Mouse (Mus musculus): ENCODE data around the gene Rnf169.
"Not testable (repeated sequence)": the region's sequence is repeated elsewhere in the genome, so short reads cannot be mapped to it uniquely, and the experiment has no call there.

Gene Rnf169

DNA sequence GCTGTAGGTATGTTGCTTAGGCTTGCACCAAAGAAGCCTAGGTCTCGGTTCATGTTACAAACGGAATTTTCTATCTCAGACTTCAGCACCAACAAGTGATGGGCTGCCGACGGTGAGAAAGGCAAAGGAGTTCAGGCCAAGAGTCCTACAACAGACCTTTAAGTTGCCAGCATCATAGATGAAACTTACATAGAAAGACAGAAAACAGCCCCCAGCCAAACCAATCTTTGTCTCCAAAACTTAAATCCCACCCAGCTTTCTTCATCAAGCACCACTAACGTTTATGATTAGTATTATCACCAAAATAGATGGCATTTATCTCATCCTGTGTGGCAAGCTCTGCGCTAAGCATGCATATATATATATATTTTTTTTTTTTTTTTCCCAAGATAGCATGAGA, 1.2 kb downstream of the Rnf169 start:
- DNase-seq, result no peak

GRCm38 (mm10) chr7:99978041-99978440, 2.2 kb downstream of the Rnf169 start:
- no peak for DNase-seq

DNA sequence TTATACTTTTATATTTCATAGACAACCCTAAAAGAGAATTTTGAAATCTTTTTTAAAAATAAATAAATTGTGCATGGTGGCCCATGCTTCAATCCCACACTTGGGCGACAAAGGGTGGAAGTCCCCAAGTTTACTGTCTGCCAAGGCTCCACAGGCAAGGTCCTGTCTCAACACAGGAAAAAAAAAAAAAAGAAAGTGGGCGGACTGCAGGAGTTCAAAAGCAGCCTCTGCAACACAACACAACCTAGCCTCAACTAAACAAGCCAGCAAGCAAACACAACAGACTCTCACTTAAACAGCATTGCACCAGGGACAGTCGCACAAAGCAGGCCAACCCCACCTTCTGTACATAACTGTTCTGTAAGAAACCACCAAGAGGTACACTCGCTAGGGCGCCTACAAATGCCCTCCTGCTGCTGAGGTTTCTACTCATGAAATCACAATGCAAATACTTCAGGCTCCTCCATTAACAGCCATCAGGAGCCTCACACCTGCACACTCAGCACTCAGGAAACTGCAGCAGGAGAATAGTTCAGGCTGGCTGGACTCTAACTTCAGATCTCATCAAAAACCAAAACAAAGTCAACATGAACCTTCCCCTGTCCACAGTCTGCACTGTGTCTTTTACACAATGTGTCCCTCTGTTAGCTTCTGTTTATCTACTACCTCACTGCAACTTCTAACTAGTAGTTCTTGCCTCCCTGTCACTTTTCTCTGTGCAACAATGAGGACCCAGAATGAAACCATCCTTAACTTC, 4.3 kb downstream of the Rnf169 start:
- DNase-seq, result peak; percentile 69

DNA sequence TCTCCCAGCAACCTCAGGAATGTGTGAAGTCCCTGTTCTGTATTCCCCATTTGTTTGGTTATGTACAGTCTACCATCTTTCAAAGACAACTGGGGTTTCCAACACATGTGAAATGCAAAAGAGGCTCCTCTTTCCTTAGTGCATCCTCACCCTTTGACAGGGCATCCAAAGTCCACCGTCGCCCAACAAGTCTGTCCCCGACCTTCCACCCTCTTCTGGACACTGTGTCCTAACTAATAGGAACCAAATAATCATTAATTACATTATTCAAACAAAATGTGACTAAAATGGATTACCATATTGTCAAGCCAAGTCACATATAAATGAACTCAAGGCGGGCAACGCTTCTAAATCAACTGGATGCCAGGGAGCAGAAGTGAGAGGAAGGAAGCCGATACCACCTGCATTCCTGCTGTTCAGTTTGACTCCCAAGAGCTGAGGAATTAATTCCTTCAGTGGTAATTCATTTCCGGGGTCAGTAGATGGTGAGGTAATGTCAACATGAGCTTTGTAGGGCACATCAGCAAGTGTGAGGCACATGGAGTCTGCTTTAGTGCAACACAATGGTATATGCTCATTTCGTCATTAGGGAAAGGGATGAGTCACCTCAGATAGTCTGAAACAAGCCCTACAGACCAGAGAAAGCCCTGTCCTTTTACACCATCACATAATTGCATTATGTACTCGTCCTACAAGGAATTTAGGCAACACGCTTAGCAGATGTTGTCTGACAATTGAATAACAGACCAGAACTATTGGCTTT, 5.9 kb downstream of the Rnf169 start:
- no peak for DNase-seq

GRCm38 (mm10) chr7:99972912-99973311, 7.3 kb downstream of the Rnf169 start:
- not testable (repeated sequence) for DNase-seq

GRCm38 (mm10) chr7:99971926-99972325, 8.3 kb downstream of the Rnf169 start:
- DNase-seq, result no peak

DNA sequence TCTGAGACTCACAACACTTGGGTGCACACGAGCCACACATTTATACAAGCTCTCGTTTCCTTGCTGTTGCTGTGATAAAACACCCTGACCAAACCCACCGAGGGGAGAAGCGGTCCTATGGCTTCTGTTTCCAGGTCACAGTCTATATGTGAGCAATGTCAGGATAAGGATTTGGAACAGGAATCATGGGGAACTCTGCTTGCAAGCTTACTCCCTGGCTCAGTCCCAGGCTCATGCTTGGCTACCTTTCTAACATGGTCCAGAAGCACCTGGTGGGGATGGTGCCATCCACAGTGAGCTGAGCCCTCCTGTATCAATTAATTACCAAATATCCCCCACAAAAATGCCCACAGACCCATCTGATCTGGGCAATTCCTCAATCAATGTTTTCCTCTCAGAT, 11.1 kb downstream of the Rnf169 start:
- no peak for DNase-seq

GRCm38 (mm10) chr7:99966011-99966721, 14.1 kb downstream of the Rnf169 start:
- DNase-seq, result no peak

DNA sequence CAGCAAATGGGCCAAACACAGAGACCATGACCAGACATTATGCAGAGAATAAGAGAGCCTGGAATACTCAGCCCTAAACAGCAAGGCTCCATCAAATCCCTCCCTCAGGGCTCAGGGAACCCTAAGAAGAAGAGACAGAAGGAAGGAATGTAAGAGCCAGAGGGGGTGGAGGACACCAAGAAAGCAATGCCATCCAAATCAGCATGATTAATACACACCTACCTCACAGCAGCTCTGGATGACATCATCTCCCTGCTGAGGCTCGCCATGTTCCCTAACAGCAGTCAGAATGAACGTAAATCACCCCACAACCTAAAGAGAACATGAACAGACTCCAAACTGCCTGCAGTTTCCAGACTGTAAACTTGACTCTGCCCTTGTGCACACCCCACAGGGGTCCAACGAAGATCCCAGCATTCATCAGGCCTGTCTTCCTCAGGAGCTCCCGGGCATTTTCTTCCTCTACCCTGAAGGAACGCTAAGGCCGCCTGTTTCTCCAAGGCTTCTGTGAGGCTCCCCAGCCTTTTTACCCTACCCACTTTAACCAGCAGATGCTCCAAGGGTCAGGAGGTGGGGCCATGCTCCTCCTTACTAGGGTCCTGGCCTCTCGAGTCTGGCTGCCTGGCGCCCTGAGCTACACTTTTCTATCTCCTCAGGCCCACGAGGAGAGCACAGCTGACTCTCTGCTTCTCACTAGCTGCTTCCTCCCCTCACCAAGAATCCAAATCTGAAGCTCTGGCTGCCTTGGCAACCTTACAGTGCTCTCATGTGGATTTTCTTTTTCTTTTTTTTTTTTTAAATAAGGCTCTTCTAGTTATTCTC, 15.0 kb downstream of the Rnf169 start:
- no peak for DNase-seq

GRCm38 (mm10) chr7:99963237-99963860, 16.9 kb downstream of the Rnf169 start:
- DNase-seq, result no peak

DNA sequence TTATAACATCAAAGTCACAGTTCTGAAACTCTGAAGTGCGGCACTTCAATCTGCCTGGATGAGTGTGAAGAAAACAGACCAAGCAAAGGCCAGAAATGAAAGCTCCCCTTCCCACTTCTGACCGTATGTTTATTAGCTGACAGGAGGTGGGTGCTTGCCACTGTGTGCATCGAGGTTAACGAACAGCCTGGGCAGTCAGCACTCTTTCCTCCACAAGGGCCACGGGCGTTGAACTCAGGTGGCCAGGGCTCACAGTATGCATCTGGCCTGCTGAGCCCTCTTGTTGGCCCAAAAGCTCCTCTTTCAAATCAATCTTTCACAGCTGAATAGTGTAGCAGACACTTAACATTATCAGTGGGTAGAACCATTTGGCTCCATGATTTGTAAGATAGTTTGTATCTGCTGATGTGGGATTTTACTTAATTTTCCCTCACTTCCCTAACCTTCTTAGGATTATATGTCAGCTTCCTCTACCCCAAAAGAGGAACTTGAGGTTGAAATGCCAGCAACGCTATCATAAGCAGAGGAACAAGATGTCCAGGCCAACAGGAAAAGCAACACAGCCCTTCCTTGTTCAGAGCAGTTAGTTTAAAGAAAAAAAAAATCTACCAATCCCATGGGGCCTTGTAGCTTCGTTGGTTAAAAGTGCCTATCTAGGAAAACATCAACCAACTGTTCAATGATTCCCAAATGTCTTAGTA, 17.6 kb downstream of the Rnf169 start:
- DNase-seq, result peak; percentile 78

DNA sequence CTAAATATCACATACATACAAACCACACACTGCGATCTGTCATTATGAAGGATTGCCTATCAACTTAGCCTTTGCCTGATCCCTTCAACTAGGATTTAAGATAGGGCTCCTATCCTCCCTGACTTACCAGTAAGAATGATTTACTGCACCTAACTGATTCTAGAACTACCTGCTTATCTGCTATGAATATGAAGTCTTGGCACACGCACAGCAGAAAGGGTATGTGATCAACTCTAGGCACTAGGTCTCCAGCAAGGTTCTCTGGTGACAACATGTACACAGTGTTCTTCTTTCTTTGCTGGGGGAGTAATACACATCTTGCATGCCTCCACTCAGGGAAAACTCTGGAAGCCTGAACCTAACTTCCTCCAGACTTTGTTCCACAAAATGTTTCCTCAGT, 18.7 kb downstream of the Rnf169 start:
- DNase-seq, result no peak

DNA sequence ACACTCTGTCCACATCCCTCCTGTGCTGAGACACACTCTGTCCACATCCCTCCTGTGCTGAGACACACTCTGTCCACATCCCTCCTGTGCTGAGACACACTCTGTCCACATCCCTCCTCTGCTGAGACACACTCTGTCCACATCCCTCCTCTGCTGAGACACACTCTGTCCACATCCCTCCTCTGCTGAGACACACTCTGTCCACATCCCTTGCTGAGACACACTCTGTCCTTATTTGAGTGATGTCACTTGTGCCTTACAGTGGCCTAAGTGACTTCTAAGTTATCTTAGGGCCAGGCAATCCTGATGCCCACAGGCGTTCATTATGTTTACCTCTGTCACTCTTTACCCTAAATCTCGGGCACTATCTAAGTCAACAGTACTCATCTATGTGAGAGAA, 19.7 kb downstream of the Rnf169 start:
- not testable (repeated sequence) for DNase-seq

DNA sequence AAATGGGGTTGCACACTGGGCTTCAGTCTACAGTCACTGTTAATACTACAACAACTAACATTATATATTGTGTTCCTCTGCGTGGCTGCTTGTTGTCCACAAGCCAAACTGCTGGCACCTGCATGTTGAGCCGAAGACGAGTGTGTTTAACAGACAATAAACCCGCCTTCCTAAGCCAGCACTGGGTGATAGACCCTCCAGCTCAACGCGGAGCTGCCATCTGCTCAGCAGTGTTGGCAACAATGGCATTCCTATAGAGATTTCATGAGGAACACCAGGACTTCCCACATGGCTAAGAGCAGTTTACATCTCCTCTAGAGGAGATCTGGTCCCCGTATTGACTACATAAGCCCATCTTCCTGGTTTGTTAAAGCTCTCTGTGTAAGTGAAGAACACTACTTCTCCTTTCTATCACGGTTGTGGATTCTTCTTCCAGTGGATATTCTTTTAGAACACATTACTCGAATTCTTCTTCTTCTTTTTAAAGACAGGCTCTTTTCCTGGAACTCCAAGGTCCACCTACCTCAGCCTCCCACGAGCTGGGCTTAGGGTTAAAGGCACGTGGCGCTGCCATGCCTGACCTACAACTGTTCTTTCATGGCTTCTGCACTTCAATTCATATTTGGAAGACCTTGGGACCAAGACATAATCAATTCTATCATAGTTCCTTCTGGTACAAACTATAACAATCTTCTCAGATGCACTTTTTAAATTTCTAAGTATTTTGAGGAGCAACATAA, 22.9 kb downstream of the Rnf169 start:
- DNase-seq, result no peak

- DNase-seq, result no peak
Measured at GRCm38 (mm10) chr7:99956095-99956494, 24.2 kb downstream of the Rnf169 start.

GRCm38 (mm10) chr7:99954212-99954611, 26.0 kb downstream of the Rnf169 start:
- DNase-seq, result no peak

- DNase-seq, result no peak
Measured at GRCm38 (mm10) chr7:99953442-99954098, 26.7 kb downstream of the Rnf169 start.

DNA sequence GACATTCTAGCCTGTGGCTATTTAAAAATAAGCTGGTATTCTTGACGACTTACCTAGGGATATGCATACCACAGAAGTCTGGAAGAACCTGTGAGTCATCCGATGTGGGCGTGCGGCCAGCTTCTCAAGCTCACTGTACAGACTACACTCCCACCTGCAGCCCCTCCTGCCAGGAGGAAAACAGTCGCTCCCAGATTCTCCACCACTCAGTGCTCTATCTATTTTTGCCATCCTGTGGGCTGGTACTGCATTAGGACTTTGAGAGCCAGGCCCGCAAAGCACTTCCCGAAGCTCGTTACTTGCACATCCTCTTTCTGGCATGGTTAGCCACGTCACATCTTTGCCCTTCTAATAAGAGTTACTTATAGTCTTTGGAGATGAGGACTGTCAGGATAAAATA, 32.9 kb downstream of the Rnf169 start:
- DNase-seq, result peak; percentile 51

DNA sequence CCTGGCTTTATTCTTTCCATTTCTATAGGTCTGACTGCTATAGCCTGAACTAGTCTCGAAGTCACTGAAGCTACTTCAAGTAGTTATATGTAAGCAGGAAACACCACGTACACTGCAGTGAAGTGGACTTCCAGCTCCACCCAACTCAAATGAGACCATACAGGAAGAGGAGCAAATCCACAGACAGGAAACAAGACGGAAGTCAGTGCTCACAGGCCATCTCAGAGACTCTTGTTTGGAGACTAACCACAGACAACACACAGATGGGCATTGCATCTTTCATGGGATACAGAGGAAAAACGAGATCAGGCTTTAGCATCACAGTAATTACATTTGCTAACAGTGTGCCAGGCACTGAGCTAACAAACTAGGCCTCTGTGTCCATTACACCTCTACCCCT, 33.9 kb downstream of the Rnf169 start:
- DNase-seq, result peak; percentile 37

DNA sequence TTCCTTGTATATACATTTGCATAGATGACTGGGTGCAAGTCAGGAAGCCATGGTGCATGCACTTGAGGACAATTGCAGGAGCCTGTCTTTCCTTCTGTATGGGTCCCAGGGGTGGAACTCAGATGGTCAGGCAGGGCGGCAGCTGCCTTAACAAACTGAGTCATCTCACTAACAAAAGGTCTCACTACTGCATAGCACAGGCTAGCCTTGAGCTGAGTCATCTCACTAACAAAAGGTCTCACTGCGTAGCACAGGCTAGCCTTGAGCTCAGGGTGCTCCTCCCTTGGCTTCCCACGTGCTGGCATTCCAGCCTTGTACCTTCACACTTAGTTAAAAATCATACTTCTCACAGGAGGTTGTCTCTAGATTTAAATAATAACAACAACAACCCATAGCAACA, 34.3 kb downstream of the Rnf169 start:
- DNase-seq, result no peak

Measured in lung, postnatal 36 days (tissue).